Mouse (Mus musculus) neural tube, embryonic 14.5 days (tissue): Measurements from ENCODE around the gene Fer. TPM values are rescaled to one million over a fixed set of nuclear protein-coding genes. Genes with fewer than 3 reads are reported as not detected.

Experiments
- ATAC-seq: fragments of 200-750 bp; cut with Nextera tagmentation; 2 replicates; pipeline ENCODE4 v1.8.0; 2017; ENCODE audit warnings: low read depth, mild to moderate bottlenecking, moderate TSS enrichment, moderate library complexity
- H3K27ac ChIP-seq: fragments of 300-500 bp; sonication (generic); 2 replicates; pipeline ENCODE4 v1.5.1; 2014; ENCODE audit warnings: low read depth, mild to moderate bottlenecking, control low read depth, low read length, moderate library complexity, mixed read lengths
- H3K27me3 ChIP-seq: fragments of 300-500 bp; sonication (generic); 2 replicates; pipeline ENCODE4 v1.6.1; 2014; ENCODE audit warnings: low read length; ENCODE audit not compliant: control insufficient read depth, insufficient read depth
- H3K36me3 ChIP-seq: fragments of 300-500 bp; sonication (generic); 2 replicates; pipeline ENCODE4 v1.6.1; 2014; ENCODE audit warnings: low read length, mixed read lengths; ENCODE audit not compliant: control insufficient read depth, insufficient read depth
- H3K4me1 ChIP-seq: fragments of 300-500 bp; sonication (generic); 2 replicates; pipeline ENCODE4 v1.6.1; 2014; ENCODE audit warnings: low read length; ENCODE audit not compliant: control insufficient read depth, insufficient read depth
- H3K4me2 ChIP-seq: fragments of 300-500 bp; sonication (generic); 2 replicates; pipeline ENCODE4 v1.6.1; 2014; ENCODE audit warnings: mild to moderate bottlenecking, low read depth, low read length, control low read depth
- H3K4me3 ChIP-seq: fragments of 300-500 bp; sonication (generic); 2 replicates; pipeline ENCODE4 v1.5.1; 2014; ENCODE audit warnings: low read depth, low read length, control low read depth, mixed read lengths
- H3K9ac ChIP-seq: fragments of 300-500 bp; sonication (generic); replicated peaks from 2 replicates; pipeline ENCODE4 v1.6.1; 2014; ENCODE audit warnings: low read depth, mild to moderate bottlenecking, control low read depth, low read length, mixed read lengths
- H3K9me3 ChIP-seq: fragments of 300-500 bp; sonication (generic); 2 replicates; pipeline ENCODE4 v1.6.1; 2016; ENCODE audit warnings: low read length; ENCODE audit not compliant: control insufficient read depth
- WGBS: fragments of 180-500 bp; shearing (Covaris S2); extraction: QIAGEN DNeasy Blood & Tissue Kit; methylation state at CpG from one replicate; pipeline ENCODE4 v1.1.7; 2014; 5-methylcytosine and 5-hydroxymethylcytosine counted together
- polyA plus RNA-seq: library from polyadenylated mRNA; unstranded; fragments of >200 nt; fragmentation: Nextera tagmentation; extraction: Ambion mirVana; gene quantifications from 2 replicates; pipeline ENCODE4 v1.2.1, GENCODE M21; 2014

The Fer gene
- polyA plus RNA-seq, 1 experiment from 2014 or later = 41.1 TPM

DNA sequence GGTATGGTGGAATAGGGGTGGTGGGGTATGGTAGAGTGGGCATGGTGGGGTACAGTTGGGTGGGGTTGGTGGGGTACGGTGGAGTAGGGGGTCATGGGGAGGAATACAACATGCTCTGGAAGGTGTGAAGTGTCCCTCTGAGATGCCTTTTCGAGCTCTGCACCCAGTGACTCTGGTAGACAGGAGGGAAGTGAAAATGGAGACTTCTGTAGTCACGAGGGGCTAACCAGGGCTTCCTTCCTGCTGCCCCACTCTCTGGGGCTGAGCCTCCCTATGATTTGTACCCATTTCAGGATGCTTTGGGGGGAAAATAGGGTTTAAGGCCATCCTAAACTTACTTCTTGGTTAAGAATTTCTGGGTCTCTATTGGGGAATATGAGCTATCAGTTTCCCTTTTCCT lies 319.7 kb downstream of the Fer start:
- Histone ChIP-seq H3K4me1 (no peaks in the 10 kb centered on the region), H3K27ac (no peak overlapping the region), H3K4me2 (no peak overlapping the region), H3K9me3 (no peaks in the 10 kb centered on the region), H3K27me3 (no peaks in the 10 kb centered on the region), H3K9ac (no peak overlapping the region), H3K4me3 (no peak overlapping the region), H3K36me3 (no peaks in the 10 kb centered on the region)
- no peak for ATAC-seq
- WGBS = 85% methylated on average over 3 of the region's 3 CpGs

DNA sequence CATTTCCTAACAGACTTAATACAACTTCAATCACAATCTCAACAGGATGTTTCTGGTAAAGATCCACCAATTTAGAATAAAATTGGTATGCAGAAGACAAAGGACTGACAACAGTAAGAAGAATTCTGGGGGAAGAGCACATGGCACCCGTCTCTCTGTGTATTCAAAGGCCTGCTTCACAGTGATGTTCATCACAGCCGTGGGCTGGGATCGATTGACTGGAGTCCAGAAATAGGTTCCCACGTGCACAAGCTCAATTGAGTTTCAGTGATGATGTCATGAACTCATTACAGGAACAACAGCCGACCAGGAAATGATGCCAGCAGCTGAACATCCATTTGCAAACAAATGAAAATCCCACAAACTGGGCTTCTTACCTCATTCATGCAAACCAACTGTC lies 320.3 kb downstream of the Fer start:
- H3K27ac ChIP-seq = no peak overlapping the region
- ATAC-seq = no peak
- 58% methylated on average over 5 of the region's 5 CpGs for WGBS

More for the DNA sequence above, 320.3 kb downstream of the Fer start:
- Histone ChIP-seq H3K9me3 (no peaks in the 10 kb centered on the region), H3K9ac (no peak overlapping the region), H3K4me1 (no peaks in the 10 kb centered on the region), H3K4me2 (no peak overlapping the region), H3K4me3 (no peak overlapping the region), H3K27me3 (no peaks in the 10 kb centered on the region), H3K36me3 (no peaks in the 10 kb centered on the region)

Other genes with a start within 250 kb of the Fer start
- gene A930002H24Rik, start 729 bp downstream of the Fer start, polyA plus RNA-seq = 3.0 and 4.2 TPM in 2 replicates